In the genomic region with DNA sequence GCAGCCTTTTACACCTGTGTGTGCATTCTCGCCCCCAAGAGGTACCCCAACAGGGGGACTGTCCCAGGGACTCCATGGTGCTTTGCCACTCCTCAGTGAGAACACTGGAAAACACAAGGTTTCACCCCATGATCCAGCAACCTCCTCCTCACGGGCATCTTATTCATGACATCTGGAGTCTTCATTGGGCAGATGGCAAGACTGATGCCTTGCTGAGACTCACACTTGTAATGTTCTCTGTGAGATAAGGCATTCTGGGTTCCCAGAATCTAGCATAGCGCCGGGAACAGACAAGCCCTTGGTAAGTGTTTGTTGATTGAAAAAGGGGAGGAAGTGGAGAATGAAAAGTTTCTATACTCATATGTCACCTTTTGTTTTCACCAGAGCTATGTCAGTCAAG, we compare ENCODE assay signal across 23 mouse cellular contexts.
DNase-seq lines count a peak whose midpoint lies in the region; ATAC-seq lines count a peak whose summit lies in the region.
"Had no signal": no experiment of that assay in that cellular context is flagged by ENCODE, and none has a peak within 500 bp of the region (broad histone marks: within the 10 kb centered on the region; RNA-seq: fewer than 3 reads in every experiment).

No protein-coding gene starts in this region.

- H3K27me3 ChIP-seq in hindbrain, embryonic 11.5 days (ENCODE audit: control insufficient read depth, insufficient read depth, low read length) = no peaks in the 10 kb centered on the region
- H3K27me3 ChIP-seq: embryonic facial prominence, embryonic 13.5 days; embryonic facial prominence, embryonic 15.5 days; forebrain, embryonic 12.5 days had no signal

- H3K4me1 ChIP-seq in hindbrain, embryonic 11.5 days (replicated peaks; ENCODE audit: control insufficient read depth, insufficient read depth, low read length) = no peaks in the 10 kb centered on the region

- DNase-seq in frontal cortex, postnatal 14 days (ENCODE audit: low spot score in 2 of 2) = no peak
- DNase-seq in layer of hippocampus, adult 9-11 months = peak; percentile 43
- DNase-seq in layer of hippocampus, postnatal 25 days (ENCODE audit: extremely low spot score in 1 of 2, low spot score in 1 of 2) = no peak
- no peak for DNase-seq in hindbrain, embryonic 11.5 days (ENCODE audit: low spot score)
- DNase-seq: adrenal gland, adult 2 months; adrenal gland, postnatal 10 days; adrenal gland, postnatal 25 days; B cell, adult 2 months; cerebellum, adult 11-12 months; cerebellum, adult 2 months; cerebellum, adult 9-10 months; cerebellum, postnatal 10 days; cerebellum, postnatal 36 days; embryo, embryonic 11 days had no signal

- WGBS in hindbrain, embryonic 11.5 days = 72% methylated on average over 4 of the region's 4 CpGs

- no peak overlapping the region for H3K27ac ChIP-seq in hindbrain, embryonic 11.5 days (ENCODE audit: low read depth, low read length)
- H3K27ac ChIP-seq: embryonic facial prominence, embryonic 13.5 days; embryonic facial prominence, embryonic 15.5 days; forebrain, embryonic 12.5 days had no signal

- H3K4me3 ChIP-seq in hindbrain, embryonic 11.5 days (ENCODE audit: low read depth, low read length) = no peak overlapping the region
- H3K4me3 ChIP-seq: embryonic facial prominence, embryonic 13.5 days; embryonic facial prominence, embryonic 15.5 days; erythroblast, embryonic 14.5 days; forebrain, embryonic 10.5 days; forebrain, embryonic 12.5 days had no signal

- H3K9me3 ChIP-seq in hindbrain, embryonic 11.5 days (ENCODE audit: control insufficient read depth, low read length) = no peaks in the 10 kb centered on the region
- H3K9me3 ChIP-seq: embryonic facial prominence, embryonic 13.5 days; embryonic facial prominence, embryonic 15.5 days; forebrain, embryonic 10.5 days; forebrain, embryonic 12.5 days had no signal

- no peak overlapping the region for H3K4me2 ChIP-seq in hindbrain, embryonic 11.5 days (replicated peaks; ENCODE audit: low read depth, low read length)
- H3K4me2 ChIP-seq: embryonic facial prominence, embryonic 13.5 days; embryonic facial prominence, embryonic 15.5 days; forebrain, embryonic 12.5 days had no signal

- H3K36me3 ChIP-seq in hindbrain, embryonic 11.5 days (ENCODE audit: control insufficient read depth, insufficient read depth, low read length) = no peaks in the 10 kb centered on the region
- H3K36me3 ChIP-seq: embryonic facial prominence, embryonic 13.5 days; embryonic facial prominence, embryonic 15.5 days; forebrain, embryonic 10.5 days; forebrain, embryonic 12.5 days had no signal

- ATAC-seq in frontal cortex, adult (ENCODE audit: low TSS enrichment) = peak; percentile 21; the same call in 1 of the 2 replicates
- no peak for ATAC-seq in hindbrain, embryonic 11.5 days (ENCODE audit: low FRiP score)
- ATAC-seq: CD4-positive, CD25-positive, alpha-beta regulatory T cell, adult 4 months; forebrain, embryonic 14.5 days; forebrain, embryonic 16.5 days had no signal

- no peak overlapping the region for H3K9ac ChIP-seq in hindbrain, embryonic 11.5 days (ENCODE audit: low read depth, low read length)
- H3K9ac ChIP-seq: embryonic facial prominence, embryonic 15.5 days; forebrain, embryonic 12.5 days had no signal
